Mouse (Mus musculus) kidney, postnatal 25 days (tissue): ENCODE measurements at regions not wholly inside any gene's neighbourhood (a gene's known extent, or its start where the extent isn't known, plus 50 kb on each side); places are given as distances from the start of the nearest gene placed in this dataset.
"Not testable (repeated sequence)": the region's sequence is repeated elsewhere in the genome, so short reads cannot be mapped to it uniquely, and the experiment has no call there.

Experiments
- DNase-seq, 2 experiments: peaks; one replicate each; pipeline ENCODE4 v3.0.0; 2021; ENCODE audit warnings: mixed read lengths in 2 of 2

DNA sequence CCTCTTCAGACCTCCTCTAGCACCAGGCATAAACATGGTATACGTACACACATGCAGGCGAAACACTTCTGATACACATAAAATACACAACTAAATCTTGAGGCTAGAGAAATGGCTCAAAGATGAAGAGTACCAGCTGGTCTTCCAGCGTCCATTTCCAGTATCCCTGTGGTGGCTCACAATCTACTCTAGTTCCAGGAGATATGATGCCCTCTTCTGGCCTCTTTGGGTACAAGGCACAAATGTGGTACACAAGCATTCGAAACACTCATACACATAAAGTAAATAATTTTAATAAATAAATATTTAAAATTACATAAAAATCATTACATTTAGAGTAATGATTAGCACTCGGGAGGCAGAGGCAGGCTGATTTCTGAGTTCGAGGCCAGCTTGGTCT, 50.7 kb upstream of the Rabgap1l start:
- DNase-seq: peak in 1 of 2 experiments; percentile 28

DNA sequence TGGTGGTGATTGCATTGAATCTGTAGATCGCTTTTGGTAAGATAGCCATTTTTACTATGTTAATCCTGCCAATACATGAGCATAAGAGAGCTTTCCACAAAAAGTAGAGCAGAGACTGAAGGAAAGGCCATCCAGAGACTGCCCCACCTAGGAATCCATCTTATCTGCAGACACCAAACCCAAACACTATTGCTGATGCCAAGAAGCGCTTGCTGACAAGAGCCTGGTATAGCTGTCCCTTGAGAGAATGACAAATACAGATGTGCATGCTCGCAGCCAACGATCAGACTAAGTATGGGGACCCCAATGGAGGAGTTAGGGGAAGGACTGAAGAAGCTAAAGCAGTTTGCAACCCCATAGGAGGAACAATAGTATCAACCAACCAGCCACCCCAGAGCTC, 51.7 kb upstream of the Rabgap1l start:
- not testable (repeated sequence) for DNase-seq

DNA sequence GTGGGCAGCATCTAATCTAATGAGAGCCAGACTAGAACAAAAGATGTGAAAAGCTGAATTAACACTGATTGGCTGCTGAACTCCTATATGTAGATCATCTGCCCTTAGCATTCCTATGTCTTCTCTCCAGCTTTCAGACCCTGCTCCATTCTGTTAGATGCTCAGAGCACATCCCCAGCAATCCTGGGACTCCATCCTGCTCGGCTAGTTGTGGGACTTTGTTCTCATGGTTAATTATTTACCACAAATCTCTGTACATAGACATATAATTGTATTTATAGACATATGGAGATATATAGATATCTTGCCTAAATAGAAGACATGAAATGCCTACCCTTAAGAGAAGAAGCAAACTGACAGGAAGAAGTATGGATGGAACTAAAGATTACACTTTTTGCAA, 55.5 kb upstream of the Rc3h1 start:
- DNase-seq: no peak

DNA sequence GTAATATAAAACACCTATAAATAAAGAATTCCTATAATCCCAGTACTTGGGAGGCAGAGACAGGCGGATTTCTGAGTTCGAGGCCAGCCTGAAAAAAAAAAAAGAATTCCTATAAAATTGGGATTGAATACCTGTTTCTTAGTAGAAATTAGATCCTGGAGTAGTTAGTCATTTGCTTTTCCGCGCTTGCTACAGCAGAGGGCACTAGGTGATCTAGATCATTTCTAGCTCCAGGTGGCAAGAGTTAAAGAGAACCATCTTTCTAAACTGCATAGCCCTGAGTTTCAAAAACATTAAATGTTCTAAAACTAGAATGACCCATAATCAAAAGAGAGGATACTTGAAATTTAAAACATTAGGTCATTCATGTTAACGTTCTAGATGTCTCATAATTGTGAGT, 51.8 kb upstream of the Rc3h1 start:
- DNase-seq: peak in 1 of 2 experiments; percentile 15

DNA sequence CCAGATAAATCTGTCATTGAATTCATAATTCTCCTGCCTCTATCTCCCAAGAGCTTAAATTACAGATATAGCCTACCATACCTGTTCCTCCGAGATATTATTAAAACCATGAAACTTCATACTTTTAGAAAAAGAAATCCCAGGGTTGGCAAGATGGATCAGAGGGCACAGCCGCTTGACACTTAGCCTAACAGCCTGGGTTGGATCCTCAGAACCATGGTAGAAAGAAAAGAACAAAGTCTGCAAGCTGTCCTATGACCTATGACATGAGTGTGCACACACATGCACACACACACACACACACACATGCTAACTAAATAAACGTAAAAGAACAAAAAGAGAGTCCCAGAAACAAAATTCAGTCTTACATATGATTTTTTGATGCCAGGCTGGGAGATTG, 50.8 kb upstream of the Rc3h1 start:
- DNase-seq: no peak

DNA sequence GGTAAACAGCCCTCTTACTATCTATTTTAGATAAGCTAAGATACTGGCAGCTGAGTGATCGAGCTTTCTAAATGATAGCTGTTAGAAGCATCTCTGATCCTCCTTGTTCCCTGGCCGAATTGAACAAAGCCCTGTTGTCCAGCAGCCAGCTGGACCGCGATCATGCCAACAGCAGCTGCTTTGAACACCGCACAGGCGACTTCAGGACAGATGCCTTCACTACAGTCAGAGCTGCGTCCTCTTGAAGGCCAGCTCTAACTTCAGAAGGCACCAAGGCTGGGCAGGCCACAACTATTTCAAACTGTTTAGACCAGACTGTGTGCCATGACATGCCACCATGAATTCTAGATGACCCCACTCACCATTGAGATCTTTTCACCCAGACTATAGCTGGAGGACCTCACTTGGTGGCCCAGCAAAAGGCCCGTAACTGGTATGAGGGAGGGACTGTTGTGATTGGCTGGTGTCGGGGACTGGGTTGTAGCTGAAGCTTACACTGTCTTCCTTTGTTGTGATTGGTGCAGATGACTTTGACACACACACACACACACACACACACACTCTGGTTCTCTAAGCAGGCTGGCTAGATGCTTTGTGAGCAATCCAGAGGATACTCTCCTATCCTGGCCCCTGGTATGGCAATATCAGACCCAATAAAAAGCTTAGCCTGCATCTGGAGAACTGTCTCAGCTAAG, 50.1 kb upstream of the Rc3h1 start:
- DNase-seq: no peak
